Mouse (Mus musculus): Measurements from ENCODE around the gene Rasal2. TPM values are rescaled to one million over a fixed set of nuclear protein-coding genes. Genes with fewer than 3 reads are reported as not detected.

Gene Rasal2
- polyA plus RNA-seq (2015; fragmentation: Nextera tagmentation; extraction: Ambion mirVana) = 15.3 and 19.8 TPM in 2 replicates

- under 1% methylated on average over 62 of the region's 62 CpGs for WGBS
- H3K4me2 ChIP-seq (replicated peaks; ENCODE audit: low read depth, low read length) = peak within 1 kb of the TSS; percentile 78
- H3K9me3 ChIP-seq (ENCODE audit: low read length) = no peaks in the 10 kb centered on the region
- DNase-seq (ENCODE audit: low spot score) (peak; percentile 98), ATAC-seq (peak; percentile 96)
- H3K9ac ChIP-seq (replicated peaks; ENCODE audit: low read depth) = peak within 1 kb of the TSS; percentile 62
- TF ChIP-seq EP300 (IDR thresholded peaks at IDR 0.05) = no peak
- peak; percentile 1; the same call in 1 of the 2 replicates for TF ChIP-seq CTCF (IDR thresholded peaks at IDR 0.05)
- no peaks in the 10 kb centered on the region for H3K36me3 ChIP-seq (ENCODE audit: insufficient read depth, low read length)
- peak within 1 kb of the TSS; percentile 90 for H3K4me3 ChIP-seq (ENCODE audit: low read depth, low read length)
- H3K4me1 ChIP-seq (ENCODE audit: insufficient read depth, low read depth, low read length) = no peaks in the 10 kb centered on the region
- no peaks in the 10 kb centered on the region for H3K27me3 ChIP-seq (replicated peaks; ENCODE audit: insufficient read depth, low read length)
- H3K27ac ChIP-seq (ENCODE audit: low read length) = peak within 1 kb of the TSS; percentile 92
Measured at GRCm38 (mm10) chr1:157412454-157413369, at the start of gene Rasal2. Gene Rasal2, minus strand, starts transcription at chr1:157412595.

DNA sequence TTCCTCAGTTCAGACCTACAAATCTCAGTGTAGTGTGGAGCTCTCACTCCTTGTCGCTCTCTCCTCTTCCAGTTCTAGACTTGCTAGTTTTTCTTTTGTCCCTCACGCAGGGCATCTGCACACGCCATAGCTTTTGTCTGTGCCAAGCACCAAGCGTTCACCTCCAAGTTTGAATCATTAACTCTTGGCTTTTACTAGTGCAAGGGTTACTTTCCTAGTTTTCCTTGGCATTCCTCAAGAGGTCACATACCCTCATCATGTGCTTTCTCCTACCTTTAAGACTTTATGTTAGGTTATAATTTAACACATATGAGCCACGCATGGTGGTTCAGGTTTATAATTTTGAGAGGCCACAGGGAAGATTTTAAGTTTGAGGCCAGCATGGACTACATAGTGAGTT lies 48.9 kb upstream of the Rasal2 start:
- Histone ChIP-seq H3K9me3 (ENCODE audit: low read length) (no peaks in the 10 kb centered on the region), H3K36me3 (ENCODE audit: insufficient read depth, low read length) (no peaks in the 10 kb centered on the region), H3K4me2 (replicated peaks; ENCODE audit: low read depth, low read length) (no peak overlapping the region), H3K27ac (ENCODE audit: low read length) (no peak overlapping the region), H3K4me3 (ENCODE audit: low read depth, low read length) (no peak overlapping the region), H3K27me3 (replicated peaks; ENCODE audit: insufficient read depth, low read length) (no peaks in the 10 kb centered on the region), H3K4me1 (ENCODE audit: insufficient read depth, low read depth, low read length) (peaks cover 3% of the 10 kb centered on the region; the same call in 1 of the 2 replicates), H3K9ac (replicated peaks; ENCODE audit: low read depth) (no peak overlapping the region)
- ATAC-seq = no peak
- TF ChIP-seq CTCF (IDR thresholded peaks at IDR 0.05) = no peak
- TF ChIP-seq EP300 (IDR thresholded peaks at IDR 0.05) = no peak
- 91% methylated on average over 5 of the region's 5 CpGs for WGBS
- DNase-seq (ENCODE audit: low spot score) = no peak

DNA sequence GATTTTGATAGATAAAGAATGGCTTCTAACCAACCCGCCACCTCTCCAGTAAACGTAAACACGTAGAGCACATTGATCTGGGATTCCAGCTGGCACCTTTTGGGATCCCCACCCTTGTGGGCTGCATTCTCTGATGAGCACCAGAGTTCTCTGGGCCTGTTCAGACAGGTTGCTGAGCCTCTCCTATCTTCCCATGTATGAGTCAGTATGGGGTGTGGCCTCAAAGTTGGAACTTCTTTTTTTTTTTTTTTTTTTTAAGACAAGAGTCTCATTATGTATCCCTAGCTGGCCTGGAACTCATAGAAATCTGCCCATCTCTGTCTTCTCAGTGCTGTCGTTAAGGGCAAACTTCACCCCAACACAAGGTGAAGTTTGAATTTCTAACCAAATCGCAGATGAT lies 47.5 kb upstream of the Rasal2 start:
- H3K4me1 ChIP-seq (ENCODE audit: insufficient read depth, low read depth, low read length) = peaks cover 3% of the 10 kb centered on the region; the same call in 1 of the 2 replicates
- H3K27ac ChIP-seq (ENCODE audit: low read length) = no peak overlapping the region
- no peaks in the 10 kb centered on the region for H3K27me3 ChIP-seq (replicated peaks; ENCODE audit: insufficient read depth, low read length)
- DNase-seq (ENCODE audit: low spot score) (no peak), ATAC-seq (no peak)
- H3K36me3 ChIP-seq (ENCODE audit: insufficient read depth, low read length) = no peaks in the 10 kb centered on the region
- no peak for TF ChIP-seq EP300 (IDR thresholded peaks at IDR 0.05)
- no peak for TF ChIP-seq CTCF (IDR thresholded peaks at IDR 0.05)
- WGBS = 88% methylated on average over 5 of the region's 5 CpGs
- no peak overlapping the region for H3K4me3 ChIP-seq (ENCODE audit: low read depth, low read length)
- no peaks in the 10 kb centered on the region for H3K9me3 ChIP-seq (ENCODE audit: low read length)
- H3K9ac ChIP-seq (replicated peaks; ENCODE audit: low read depth) = no peak overlapping the region
- no peak overlapping the region for H3K4me2 ChIP-seq (replicated peaks; ENCODE audit: low read depth, low read length)

- H3K9me3 ChIP-seq (ENCODE audit: low read length) = no peaks in the 10 kb centered on the region
- no peaks in the 10 kb centered on the region for H3K27me3 ChIP-seq (replicated peaks; ENCODE audit: insufficient read depth, low read length)
- H3K9ac ChIP-seq (replicated peaks; ENCODE audit: low read depth) = no peak within 1 kb of the TSS
- peak; percentile 95 for DNase-seq (ENCODE audit: low spot score)
- WGBS = 8% methylated on average over 27 of the region's 29 CpGs
- peak within 1 kb of the TSS; percentile 26 for H3K4me3 ChIP-seq (ENCODE audit: low read depth, low read length)
- no peak within 1 kb of the TSS for H3K27ac ChIP-seq (ENCODE audit: low read length)
- peak within 1 kb of the TSS; percentile 57 for H3K4me2 ChIP-seq (replicated peaks; ENCODE audit: low read depth, low read length)
- ATAC-seq = peak; percentile 99
- TF ChIP-seq EP300 (IDR thresholded peaks at IDR 0.05) (no peak), CTCF (IDR thresholded peaks at IDR 0.05) (peak; percentile 91)
- peaks cover 3% of the 10 kb centered on the region; the same call in 1 of the 2 replicates for H3K4me1 ChIP-seq (ENCODE audit: insufficient read depth, low read depth, low read length)
- H3K36me3 ChIP-seq (ENCODE audit: insufficient read depth, low read length) = no peaks in the 10 kb centered on the region
Measured at GRCm38 (mm10) chr1:157458421-157459208, 46.2 kb upstream of the Rasal2 start, which contains the start of gene Cryzl2. Gene Cryzl2, plus strand, starts transcription at chr1:157458577.

- Histone ChIP-seq H3K27ac (ENCODE audit: low read length) (no peak overlapping the region), H3K4me2 (replicated peaks; ENCODE audit: low read depth, low read length) (no peak overlapping the region), H3K9ac (replicated peaks; ENCODE audit: low read depth) (no peak overlapping the region), H3K4me1 (ENCODE audit: insufficient read depth, low read depth, low read length) (peaks cover 3% of the 10 kb centered on the region; the same call in 1 of the 2 replicates), H3K36me3 (ENCODE audit: insufficient read depth, low read length) (no peaks in the 10 kb centered on the region), H3K9me3 (ENCODE audit: low read length) (no peaks in the 10 kb centered on the region), H3K4me3 (ENCODE audit: low read depth, low read length) (no peak overlapping the region), H3K27me3 (replicated peaks; ENCODE audit: insufficient read depth, low read length) (no peaks in the 10 kb centered on the region)
- TF ChIP-seq CTCF (IDR thresholded peaks at IDR 0.05) = no peak
- TF ChIP-seq EP300 (IDR thresholded peaks at IDR 0.05) = no peak
- no peak for ATAC-seq
- no peak for DNase-seq (ENCODE audit: low spot score)
- 94% methylated on average over 3 of the region's 3 CpGs for WGBS
Measured at GRCm38 (mm10) chr1:157457789-157458188, 45.4 kb upstream of the Rasal2 start.

DNA sequence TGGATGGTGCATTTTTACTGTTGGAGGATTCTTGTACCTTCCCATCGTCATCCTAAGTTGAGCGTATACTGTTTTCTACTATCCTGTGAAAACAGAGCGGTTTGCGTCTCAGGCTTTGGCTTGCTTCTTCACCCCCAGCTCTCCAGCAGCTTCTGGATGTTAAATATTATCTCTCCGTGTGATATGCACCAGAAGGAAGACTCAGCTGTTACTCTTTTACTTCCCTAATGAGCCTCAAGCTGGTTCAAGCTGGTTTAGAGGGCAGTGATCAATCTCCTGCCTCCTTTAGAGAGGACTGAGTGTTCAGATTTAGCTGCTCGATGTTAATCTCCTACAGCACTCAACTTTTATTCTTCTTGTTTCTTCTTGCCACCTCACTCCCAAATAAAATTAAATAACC lies 42.5 kb upstream of the Rasal2 start:
- TF ChIP-seq CTCF (IDR thresholded peaks at IDR 0.05) = no peak
- no peak for TF ChIP-seq EP300 (IDR thresholded peaks at IDR 0.05)
- WGBS = 74% methylated on average over 6 of the region's 6 CpGs
- DNase-seq (ENCODE audit: low spot score) = no peak

More for the DNA sequence above, 42.5 kb upstream of the Rasal2 start:
- no peak for ATAC-seq
- Histone ChIP-seq H3K9ac (replicated peaks; ENCODE audit: low read depth) (no peak overlapping the region), H3K9me3 (ENCODE audit: low read length) (no peaks in the 10 kb centered on the region), H3K4me1 (ENCODE audit: insufficient read depth, low read depth, low read length) (peaks cover 5% of the 10 kb centered on the region; the same call in 1 of the 2 replicates), H3K27ac (ENCODE audit: low read length) (no peak overlapping the region), H3K36me3 (ENCODE audit: insufficient read depth, low read length) (no peaks in the 10 kb centered on the region), H3K4me3 (ENCODE audit: low read depth, low read length) (no peak overlapping the region), H3K4me2 (replicated peaks; ENCODE audit: low read depth, low read length) (no peak overlapping the region), H3K27me3 (replicated peaks; ENCODE audit: insufficient read depth, low read length) (no peaks in the 10 kb centered on the region)
